Mouse (Mus musculus): ENCODE results near the gene Gmcl1.
A peak's percentile ranks its signal among the peaks of the same experiment; 100 is the strongest.

Gmcl1 gene

DNA sequence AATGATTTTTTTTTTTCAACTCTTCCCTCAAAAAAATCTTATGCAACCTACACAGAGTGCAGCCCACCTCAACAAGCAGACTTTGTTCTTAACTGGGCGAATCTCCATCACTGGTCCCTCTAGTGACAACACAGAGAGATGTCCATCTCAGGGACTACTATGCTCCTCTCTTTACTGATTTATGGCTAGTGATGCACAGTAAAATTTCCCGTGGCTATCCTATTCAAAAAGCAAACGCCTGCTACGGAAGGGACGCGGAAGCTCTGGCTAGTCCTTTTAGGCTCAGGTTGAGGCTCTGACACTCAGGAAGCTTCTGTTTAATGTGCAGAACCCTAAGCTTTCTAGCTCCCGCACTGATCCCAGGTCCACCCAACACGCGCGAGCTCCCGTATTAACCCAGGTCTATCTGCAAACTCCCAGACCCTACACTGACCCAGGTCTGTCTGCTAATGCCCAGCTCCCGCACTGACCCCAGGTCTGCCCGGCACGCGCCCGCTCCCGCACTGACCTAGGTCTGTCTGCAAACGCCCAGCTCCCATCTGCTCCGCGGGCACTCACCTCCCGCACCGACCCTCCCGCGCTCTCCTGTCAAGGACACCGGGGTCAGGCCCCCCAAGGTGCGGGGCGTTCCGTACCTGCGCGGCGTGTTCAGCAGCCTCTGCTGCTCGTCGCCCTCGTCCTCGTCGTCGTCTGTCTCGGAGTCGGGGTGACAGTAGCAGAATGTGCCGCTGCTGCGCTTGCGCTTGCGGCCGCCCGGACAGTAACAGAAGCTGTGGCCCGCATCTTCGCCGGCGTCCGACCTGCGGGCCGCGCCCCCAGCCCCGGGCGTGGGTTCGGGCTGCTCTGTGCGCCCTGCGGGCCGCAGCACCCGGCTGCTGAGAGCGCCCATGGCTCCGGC is 658 bp downstream of the Gmcl1 start:
- DNase-seq, result peak in 1 of 2 experiments; percentile 68

DNA sequence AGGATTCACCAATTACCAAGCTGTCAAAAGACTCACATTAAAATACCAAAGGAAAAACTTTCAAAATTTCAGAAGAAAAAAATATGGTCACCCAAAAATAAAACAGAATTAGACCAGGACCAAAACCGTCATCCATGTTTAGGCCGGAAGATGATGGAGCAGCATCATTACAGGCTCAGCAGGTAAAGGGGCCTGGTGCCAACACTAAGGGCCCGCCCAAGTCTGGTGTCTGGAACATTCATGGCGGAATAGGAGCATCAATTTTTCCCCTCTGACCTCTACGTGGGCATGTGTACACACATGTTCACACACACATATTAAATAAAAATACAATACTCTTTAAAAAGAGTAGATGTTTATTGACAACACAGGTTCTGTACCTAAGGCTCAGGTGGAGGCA is 4.5 kb downstream of the Gmcl1 start:
- DNase-seq, result no peak

DNA sequence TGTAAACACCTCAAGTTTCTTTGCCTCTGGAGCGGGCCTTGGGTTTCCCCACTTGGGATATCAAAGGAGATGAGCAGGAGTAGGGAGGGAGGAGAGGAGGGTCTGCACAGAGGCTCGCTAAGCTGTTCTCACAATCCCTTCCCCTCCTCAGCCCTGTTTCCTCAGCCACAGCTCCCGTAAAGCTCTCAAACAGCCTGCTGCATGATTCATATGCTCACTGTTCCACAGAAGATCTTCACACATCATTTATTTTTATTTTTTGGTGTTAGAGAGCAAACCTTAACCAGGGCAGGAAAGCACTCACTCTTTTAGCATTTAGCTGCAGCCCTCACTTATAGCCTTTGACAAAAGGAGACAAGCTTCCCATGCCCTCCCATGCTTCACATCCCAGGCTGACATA is 11.2 kb downstream of the Gmcl1 start:
- no peak for DNase-seq

DNA sequence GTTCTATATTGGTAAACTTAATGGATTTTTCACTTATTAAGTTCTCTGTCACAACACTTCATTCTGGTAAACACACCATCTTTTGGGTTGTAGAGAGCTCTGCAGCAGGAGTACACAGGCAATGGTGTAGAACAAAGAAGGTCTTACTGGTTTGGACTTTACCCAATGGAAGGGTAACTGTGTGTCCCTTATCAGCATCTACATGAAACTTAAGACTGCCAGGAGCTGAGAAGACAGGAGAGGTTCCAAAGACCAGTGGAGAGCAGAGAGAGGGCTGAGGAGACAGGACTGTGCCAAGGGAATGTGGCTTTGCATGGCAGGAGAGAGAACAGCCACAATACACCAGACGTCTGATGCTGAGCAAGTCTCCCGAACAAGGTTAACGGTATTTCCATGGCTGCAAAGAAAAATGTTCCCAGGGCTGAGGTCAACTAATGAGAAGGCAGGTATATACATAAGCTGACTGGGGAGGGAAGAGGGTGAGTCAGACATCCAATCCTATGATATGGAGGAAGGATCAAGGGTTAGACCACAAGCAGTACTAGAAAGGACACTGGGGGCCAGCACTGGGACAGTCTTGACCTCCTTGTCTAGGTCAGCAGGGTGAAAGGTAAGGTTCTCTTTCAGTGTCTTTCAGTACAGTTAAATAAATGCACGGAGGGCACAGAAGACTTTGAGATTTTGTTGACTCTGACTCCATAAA is 25.0 kb downstream of the Gmcl1 start:
- no peak for DNase-seq

DNA sequence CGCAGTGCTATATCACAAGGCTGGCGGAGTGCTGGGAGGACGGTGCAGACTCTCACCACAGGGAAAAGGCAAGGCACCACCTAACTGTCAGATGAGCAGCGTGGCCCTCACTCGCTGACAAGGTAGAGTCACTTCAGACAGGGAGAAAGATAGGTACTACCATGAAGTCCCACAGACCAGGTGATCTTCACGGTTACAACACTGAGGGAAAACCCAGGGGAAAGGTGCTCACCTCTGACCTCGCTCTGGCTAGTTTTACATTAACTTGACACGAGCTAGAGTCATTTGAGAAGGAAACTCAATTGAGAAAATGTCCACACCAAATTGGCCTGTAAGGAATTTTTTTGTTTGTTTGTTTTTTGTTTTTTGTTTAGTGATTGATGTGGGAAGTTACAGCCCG is 30.6 kb downstream of the Gmcl1 start:
- DNase-seq, result no peak

DNA sequence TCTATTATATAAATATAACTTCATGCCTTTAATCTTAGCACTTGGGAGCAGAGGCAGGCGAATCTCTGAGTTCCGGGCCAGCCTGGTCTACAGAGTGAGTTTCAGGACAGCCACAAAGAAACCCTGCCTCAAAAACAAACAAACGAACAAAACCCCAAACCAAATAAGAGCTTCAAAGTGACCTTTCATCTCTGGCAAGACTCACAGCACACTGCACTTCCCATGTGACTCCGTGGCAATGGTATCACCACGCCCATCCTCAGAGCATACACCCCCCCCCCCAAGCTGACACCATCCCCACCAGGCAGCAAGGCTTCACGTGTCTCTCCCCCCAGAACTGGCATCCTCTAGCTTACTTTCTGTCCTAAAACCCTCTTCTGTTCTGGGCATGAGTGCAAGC is 35.3 kb downstream of the Gmcl1 start:
- peak in 1 of 2 experiments; percentile 13 for DNase-seq

DNA sequence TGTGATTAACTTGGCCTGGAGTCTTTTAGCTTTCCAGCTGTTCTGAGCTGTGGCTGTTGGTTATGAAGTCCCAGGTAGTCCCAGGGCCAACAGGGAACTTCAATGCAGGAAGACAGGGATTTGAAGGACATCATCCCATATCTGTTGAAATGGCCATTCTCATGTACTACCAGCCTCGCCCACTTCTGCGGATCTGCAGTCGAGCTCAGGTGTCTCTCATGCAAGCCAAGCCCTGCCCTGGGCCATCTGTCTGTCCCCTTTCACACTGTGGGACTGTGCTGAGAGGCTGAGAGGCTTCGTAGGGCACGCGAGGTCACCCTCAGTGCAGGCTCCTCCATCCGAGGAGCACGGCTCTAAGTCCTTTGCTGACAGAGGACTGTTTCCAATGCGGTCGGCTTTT is 37.0 kb downstream of the Gmcl1 start:
- DNase-seq, result no peak

DNA sequence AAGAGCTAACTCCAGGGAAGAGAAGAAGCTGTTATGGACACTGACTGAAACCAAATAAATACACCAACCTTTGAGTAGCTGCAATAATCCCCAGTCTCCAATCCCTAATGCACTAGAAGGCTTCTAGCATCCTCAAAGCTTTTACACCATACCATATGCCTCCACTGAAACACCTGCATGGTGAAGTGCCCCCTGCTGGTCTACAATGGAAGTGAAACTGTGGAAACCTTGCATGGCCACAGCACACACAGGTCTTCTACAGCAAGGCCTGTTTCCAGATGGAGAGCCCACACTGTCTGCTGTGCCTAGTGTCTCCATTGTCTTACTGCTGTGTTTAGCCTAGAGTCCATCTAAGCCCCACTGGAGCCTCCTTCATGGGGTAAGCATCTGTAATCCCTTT is 38.7 kb downstream of the Gmcl1 start:
- DNase-seq, result peak; percentile 55 to 66

DNA sequence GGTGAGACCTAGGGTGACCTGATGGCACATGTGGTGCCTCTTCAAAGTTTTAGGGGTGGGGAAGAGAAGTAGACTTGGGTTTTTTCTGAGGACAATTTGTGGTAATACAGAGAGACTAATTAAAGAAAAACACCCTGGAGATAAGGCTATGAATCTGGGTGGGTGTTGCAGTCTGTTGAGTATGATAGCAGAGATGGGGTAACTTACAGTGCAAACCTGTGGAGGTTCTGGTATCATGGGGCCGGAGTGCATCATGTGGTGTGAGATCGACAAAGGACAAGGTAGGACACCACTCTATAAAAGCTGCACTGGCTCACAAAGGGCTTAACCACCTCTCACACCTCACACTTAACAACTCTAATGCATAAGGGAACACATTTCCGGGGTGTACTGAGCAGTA is 43.5 kb downstream of the Gmcl1 start:
- DNase-seq, result no peak

DNA sequence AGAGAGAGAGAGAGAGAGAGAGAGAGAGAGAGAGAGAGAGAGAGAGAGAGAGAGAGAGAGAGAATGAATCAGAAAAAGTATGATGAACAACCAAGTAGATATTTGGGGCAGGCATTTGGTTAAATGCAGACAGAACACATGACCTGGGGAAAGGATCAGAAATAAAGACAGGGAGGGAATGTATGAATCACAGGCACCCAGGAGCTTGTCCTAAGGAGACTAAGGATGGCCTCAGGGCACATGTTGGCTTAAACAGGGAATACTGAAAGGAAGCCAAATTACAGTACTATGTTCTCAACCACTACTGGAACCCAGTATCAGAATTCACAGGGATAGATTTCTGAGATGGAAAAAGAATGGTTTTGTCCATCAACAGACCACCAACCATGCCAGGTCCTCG is 46.2 kb downstream of the Gmcl1 start:
- no peak for DNase-seq

DNA sequence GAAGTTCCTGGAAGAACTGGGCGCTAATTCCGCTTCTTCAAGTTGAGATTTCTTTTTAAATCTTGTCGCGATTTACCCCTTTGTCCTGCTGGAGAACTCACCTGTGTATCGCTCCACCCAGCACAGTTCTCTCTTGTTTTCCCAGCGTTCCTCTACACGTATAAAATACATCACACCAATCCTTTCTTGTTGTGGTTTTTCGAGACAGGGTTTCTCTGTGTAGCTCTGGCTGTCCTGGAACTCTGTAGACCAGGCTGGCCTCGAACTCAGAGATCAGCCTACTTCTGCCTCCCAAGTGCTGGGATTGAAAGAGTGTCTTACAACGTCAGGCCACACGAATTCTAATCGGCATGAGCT is 48.5 kb downstream of the Gmcl1 start:
- no peak for DNase-seq

DNA sequence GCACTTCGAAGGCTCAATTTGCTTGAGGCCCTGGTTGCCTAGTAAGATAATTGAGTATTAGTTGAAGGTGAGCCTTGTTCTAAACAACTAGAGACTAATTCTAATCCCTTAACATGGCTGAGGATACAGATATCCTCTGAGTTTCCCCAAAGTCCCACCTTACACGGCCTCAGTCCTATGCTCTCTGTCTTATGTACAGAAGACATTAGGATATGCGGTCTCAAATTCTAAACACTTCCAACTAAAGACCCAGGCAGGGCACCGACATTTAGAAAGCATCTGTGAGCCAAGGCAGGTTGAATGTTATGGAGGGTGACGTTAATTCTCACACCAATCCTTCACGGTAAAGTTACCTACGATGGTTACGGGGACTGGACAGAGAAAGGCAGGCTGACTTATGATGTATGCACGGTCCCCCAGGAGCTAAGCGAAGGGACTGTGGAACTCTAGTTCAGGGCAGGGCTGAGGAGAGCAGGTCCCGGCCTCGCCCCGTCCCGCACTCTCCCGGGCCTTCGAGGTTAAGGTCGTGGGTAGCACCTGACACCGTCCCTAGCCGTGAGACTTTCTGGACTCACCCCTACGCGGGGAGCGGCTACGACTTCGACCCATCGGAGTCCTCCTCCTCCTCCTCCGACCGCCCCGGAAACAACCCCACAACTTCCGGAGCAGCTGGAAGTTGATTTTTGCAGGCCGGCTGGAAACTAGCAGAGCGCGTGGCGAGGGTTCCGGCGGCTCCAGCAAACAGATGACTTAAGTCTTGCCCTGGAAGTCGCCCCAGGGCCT is 49.1 kb downstream of the Gmcl1 start, which contains the start of gene Snrnp27:
Gene Snrnp27 (minus strand): TSS at position 651 of the 783 bp plus-strand sequence.
- DNase-seq, result peak; percentile 89 to 92

DNA sequence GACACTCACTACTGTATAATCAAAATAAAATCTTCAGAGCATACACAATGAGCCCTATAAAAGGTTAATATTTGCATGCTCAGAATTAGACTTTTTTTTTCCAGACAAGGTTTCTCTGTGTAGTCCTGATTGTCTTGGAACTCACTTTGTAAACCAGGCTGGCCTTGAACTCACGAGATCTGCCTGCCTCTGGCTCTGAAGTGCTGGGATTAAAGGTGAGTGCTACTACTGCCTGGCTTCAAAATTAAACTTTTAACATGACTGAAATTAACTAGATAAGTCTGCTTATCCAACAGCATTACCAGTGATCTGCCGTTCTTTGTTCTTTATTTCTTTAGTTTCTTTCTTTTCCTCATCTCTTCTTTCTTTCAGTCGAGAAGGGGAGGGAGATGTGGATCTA is 51.9 kb downstream of the Gmcl1 start:
- DNase-seq, result no peak

DNA sequence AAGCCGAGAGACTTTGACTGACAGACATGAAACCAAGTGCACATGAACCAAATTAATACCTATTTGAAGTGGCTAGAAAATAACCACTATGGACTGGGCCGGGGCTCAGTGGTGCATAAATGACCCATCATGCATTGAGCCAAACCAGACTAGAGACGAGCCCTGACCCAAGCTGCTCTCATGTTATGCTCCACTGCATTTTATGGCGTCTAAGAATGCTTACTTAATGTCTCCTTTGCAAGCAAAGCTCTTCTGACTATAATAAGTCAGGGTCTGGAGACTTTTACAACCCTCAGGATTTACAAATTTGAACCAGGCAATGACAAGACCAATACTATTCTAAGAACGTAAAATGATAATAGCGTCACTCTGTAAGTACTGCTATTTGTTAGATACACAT is 54.8 kb downstream of the Gmcl1 start:
- DNase-seq, result no peak

DNA sequence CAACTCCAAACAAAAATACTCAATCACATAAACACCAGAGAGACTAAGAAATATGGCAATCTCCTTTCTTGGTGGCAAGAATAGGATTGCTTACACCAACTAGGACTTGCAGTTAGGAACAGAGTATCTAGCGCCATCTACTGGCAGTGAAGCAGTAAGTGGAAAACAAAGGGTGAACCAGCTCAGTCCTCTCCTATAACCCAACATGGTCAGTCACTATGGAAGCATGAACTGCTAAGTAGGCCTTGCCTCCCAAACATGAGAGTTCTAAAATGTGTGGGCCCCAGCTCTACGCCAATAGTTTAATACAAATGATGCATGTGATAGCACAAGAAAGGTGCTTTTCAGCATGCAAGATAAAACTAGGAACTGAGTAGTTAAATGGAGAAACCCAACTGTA is 62.3 kb downstream of the Gmcl1 start:
- peak; percentile 17 to 20 for DNase-seq

DNA sequence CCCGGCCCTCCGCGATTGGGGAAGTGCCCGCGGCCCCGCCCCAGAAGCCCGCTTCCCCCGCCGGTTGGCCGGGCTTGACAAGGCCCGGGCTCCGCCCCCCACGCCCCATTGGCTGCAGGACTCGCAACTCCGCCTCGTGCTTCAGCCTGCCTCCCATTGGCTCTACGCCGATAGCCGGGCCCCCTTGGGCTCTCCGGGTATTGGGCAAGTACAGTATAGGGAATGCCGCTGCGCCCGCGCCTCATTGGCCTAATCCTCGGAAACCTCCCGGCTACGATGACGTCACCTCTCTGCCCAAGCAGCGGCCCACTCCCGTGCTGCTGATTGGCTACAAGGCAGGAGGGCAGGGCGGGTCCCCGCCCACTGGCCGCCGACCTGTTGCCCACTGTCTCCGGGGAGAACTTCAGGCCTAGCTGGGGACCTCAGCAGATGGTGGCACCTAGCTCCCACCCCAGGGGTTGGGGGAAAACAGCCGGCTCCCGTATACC is 63.9 kb downstream of the Gmcl1 start:
- DNase-seq, result peak; percentile 99 to 100

DNA sequence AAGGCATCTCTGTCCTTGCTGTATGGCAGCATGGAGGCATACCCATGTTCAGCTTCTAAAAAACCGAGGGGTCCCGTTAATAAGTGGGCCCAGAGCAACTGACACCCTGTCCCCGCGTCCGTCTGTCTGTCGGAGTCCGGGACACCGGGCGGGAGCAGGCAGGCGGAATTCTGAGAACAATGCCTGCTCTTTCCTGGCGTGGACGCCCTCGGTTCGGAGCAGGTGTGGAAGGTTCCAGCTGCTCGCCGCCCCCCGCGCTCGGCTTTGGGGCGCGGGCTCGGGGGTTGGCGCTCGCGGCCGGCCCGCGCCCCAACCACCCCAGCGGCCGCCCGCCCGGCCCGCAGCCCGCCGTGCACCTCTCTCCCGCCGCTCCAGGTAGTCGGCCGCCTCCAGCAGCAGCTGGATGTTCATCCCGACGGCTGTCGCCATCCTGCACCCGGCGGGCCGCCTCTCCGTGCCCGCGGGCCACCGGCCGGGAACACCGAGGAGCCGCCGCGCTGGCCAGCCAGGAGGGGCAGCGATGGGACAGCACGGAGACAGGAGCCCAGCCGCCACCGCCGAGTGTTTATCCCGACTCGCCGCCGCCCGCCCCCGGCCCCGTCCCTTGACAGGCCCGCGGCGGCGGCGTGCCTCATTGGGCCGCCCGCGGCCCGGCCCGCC is 64.5 kb downstream of the Gmcl1 start, which contains the start of gene Mxd1:
Gene Mxd1 (minus strand): TSS at position 582 of the 660 bp plus-strand sequence.
- DNase-seq, result no peak

DNA sequence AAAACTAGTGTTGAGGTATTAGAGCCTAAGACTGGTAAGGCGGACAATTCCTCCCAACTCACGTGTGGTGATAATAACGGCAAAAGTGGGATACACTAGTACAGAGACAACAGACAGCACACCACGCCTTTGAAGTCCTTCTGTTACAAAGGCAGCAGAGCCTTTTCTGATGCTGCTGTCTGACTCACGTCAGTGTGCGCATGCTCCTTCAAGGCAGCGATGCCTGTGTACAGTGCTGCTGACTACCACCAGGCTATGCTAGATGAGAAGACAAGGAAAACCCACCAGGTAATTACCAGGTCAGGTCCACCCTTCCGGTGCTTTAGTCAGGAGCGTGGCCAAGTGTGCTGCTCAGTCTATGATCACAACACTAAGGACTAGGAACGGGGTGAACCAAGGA is 66.1 kb downstream of the Gmcl1 start:
- DNase-seq, result no peak

DNA sequence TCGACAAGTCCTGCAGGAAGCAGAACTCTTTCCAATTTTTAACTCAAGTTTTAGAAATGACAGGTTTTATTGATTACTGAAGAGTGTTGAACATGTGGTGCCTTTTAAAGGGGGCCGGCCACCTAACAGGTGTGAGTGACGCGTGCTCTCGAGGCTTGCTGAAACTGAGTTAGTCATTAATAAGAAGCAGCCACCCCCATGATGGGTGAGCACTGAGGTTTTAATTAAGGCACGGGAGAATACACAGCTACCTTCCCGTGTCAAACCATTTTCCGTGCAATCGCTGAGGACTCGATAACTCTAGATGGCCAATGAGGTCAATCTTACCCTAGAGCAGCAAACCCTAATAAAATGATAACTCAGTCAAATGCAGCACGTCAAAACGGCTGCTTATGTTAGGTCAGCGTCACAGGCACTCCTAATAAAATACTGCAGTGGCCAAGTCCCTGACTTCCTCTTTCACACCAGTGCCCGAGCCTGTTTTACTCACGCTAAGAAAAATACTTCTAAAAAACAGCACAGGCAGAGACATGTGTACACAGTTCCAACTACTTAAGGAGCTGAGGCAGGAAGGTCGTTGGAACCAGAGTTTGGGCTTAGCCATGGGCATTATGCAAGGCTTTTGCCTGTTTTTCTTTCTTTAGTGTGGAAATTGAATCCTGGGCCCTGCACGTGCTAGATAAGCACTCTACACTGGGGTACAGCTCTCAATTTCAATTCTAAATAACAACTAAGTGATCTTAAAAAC is 67.4 kb downstream of the Gmcl1 start:
- no peak for DNase-seq

DNA sequence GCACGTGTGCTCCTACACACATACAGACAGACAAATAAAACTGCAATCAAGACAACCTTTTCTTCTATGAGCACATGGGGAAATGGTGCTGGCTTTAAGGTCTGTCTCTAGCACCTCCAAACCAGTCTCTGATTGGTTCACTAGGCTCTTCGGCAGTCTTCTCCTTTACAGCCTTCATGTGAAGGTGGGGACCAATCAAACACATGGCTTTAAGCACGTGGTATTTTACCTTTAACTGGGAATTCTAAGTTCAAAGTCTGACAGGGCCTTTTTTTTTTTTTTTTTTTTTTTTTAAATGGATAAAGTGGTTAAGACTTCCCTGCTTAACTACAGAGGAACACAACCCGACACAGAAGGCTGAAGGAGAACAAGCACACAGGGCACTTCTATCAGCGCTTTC is 68.1 kb downstream of the Gmcl1 start:
- no peak for DNase-seq

DNA sequence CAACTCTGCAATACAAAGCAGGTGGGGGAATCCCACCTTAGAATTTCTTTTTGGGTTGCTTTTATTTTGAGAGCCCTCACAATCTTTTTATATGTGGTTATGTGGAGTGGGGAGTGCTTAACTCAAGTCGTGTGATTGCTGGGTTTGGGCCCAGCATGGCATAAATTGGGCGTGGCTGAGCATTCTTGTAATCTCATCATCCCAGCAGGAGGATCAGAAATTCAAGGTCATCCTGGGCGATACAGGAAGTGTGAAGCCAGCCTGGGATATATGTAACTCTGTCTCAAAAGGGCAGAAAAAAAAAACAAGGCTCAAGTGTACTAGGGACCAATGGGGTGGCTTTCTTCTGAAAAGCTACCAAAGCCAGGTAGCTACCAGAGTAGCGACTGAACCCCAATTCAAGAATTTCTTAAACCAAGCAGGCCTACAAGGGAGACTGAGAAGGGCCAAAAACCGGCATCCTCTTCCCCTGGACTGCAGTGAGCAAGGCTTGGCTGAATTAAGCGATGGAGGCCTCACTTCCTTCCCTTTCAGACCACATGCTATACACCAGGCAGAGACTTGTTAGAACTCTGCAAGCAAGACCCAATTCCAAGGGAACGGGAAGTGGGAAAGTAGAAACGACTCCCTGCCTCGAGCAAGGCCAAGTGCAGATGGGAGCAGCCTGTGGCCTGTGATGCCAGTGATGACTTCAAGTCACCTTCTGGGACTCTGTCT is 72.9 kb downstream of the Gmcl1 start:
- no peak for DNase-seq
